Mouse (Mus musculus) left cerebral cortex, postnatal 4 days (tissue): Measurements from ENCODE around the gene Tmem270. TPM values are rescaled to one million over a fixed set of nuclear protein-coding genes. Genes with fewer than 3 reads are reported as not detected.

Experiments used
- DNase-seq: peaks from one replicate; pipeline ENCODE4 v3.0.0-alpha.2; 2022
- intact Hi-C: fragments of 180-260 bp; cut with DNase I; formaldehyde crosslinking; loops from one replicate; pipeline ENCODE4 v1.15.1; 2025
- total RNA-seq, 2 experiments: library from RNA; stranded (reverse); gene quantifications; 2 replicates each; pipeline ENCODE4 v1.2.3; 2021

Gene Tmem270
- total RNA-seq, 2 experiments from 2014 or later, result not detected

DNA sequence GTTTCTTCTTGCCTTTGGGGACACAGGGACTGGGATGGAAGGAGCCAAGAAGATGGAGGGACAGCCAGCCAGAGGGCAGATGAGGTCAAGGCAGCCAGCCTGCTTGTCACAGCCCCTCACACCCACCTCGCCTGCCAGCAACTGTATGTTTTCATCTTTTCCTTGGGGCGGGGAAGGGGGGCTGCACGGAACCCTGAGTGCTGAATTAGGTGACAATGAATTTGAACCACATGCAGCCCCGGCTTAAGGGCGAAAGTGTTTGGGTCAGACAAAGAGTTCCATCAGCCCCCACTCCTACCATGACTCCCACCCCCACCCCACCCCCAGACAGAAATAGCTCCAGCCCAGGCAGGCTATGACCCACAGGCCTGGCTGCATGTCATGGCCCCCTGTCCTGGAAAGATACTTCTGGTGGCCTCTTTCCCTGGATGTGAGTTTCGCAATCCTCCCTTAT, 15.9 kb downstream of the Tmem270 start:
- DNase-seq, result no peak
- intact Hi-C loops, result no loop called here

DNA sequence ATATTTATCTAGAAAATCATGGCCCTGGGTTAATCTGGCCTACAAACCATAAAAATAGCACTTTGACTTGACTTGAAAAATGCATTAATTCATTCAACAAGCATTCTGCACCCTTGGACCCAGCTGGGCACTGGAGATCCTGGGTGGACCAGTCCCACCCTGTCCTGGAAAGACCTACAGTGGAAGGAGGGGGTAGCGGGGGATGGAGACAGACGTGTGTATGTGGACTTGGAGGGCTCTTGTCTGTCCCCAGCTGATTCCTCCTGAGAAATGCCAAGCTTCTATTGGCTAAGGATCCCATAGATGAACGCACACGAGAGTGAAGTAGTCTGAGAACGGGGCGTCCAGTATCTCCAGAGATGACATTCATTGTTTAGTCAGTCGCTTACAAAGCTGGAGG, 18.0 kb downstream of the Tmem270 start:
- intact Hi-C loops, result no loop called here
- DNase-seq, result no peak

DNA sequence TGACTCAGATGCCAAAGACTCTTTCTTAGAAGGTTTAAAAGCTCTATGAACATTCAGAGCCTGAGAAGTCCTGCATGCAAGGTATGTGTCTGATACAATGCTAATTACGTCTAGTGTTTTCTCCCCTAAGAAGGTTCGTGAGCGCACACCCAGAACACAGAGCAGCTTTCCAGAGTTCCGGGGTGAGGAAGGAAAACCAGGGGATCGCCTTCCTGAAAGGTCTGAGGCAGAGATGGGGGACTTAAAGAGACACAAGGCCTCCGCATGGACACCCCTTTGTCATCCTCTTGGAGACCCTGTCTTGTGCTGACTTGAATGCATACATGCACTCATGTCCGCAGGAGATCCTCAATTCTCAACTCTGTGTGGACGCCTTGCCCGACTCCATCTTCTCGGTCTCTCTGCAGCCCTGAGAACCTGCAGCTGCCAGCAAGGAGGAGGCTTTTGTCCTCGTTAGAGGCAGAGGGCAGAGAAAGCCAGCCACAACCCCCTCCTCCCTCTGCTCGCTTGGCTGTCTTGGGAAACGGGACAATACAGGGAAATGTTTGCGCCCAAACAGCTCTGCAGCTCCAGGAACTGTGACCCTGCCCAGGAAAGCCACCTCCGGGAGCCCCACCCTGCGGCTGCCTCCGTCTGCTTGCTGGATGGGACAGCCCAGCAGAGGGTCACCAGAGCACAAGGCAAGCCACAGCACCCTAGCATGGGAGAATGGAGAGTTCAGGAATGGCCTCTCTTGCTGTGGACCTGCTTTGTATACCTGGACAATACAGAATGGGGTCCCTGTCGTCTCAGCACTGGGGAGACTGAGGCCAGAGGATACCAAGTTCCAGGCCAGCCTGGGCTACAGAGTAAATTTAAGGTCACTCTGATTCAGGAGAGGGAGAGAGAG, 18.8 kb downstream of the Tmem270 start:
- no peak for DNase-seq
- intact Hi-C loops, result no loop called here

DNA sequence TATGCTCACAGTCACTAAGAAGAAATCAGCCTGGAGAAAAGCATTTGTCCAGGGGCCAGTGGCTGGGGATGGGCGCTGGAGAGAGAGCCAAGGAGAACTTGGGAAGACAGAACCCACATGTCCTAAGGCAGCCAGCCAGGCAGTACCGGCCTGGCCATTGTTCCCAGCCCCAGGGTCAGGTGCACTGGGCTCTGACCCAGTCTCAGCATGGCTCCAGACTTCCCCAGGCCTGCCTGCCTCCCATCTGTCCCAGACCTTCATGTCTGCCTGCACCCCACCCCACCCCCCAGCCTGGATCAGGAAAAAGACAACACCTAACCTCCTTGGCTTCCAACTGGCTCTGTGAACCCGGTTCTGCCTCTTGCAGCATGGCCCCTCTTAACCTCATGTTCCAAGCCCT, 23.5 kb downstream of the Tmem270 start:
- DNase-seq, result peak; percentile 80
- intact Hi-C loops, result no loop called here

DNA sequence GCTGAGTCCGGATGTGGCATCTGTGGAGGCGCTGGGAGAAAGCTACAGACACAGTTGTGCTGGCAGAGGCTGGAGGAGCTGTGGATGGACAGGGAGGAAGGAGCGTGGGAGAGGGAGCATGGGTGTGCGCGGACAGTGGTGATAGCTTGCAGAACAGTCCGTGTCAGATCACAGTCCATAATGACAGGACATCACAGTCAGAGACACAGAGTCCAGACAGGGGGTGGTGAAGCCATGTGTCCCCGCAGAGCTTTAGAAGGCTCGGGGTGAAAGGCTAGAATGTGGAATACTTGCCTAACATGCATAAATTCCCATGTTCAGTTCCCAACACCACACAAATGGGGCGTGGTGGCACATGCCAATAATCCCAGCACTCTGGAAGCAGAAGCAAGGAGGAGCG, 29.7 kb downstream of the Tmem270 start:
- intact Hi-C loops, result no loop called here
- no peak for DNase-seq

DNA sequence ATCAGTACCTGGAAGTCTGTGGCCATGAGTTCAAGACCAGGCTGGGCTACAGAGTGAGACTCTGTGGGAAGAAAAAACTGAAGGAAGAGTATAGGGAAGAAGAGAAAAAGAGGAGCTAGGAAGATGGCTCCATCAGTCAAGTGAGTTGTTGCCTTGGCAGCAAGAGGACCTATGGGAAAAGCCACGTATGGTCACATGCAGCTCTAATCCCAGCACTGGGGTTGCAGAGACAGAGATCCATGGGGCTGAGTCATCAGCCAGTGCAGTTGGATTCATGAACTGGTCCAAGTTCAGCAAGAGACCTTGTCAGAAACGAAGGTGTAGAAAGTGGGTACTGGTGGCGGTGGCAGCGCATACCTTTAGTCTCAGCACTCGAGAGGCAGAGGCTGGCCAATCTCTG, 31.3 kb downstream of the Tmem270 start:
- intact Hi-C loops, result no loop called here
- no peak for DNase-seq

DNA sequence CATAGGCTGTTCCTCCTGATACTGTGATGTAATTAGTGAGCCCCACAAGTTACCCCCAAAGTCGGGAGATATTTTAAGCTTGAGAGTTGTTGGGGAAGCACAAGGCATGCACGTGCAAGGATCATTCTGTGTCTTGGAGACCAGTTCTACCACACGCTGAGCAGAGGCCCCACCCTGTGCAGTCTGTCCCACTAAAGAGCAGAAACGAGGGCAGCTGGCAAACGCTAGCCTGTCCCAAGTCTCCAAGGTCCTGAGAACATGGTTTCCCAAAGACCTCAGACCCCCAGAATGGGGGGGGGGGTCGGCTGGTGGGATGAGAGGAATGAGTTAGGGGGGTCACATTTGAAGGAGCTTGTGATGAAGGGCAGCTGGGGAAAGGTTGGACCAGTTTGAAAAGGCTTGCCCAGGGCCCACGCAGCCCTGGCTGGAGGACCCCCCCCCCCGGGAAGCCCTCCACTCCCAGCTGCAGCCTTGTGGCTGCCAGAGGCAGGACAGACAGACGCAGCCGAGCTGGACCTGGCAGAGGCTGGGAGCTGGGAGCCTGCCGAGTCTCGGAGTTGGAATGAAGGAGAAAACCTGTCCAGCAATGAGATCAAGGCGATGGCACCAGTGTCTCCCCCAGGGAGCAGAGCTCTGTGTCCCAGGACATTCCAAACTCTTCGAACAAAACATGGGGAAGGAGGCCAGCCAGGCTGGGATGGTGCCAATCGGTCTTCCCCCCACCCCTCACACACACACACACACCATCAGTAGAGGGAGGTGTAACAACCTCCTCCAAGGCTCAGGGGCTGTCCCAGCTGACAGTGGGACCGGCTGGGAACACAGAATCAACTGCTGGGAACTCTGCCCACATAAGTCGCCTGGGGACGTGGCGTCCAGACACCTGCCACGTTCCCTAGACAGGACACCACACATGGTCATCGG, 32.3 kb downstream of the Tmem270 start:
- peak; percentile 92 for DNase-seq
- intact Hi-C loops, result no loop called here

DNA sequence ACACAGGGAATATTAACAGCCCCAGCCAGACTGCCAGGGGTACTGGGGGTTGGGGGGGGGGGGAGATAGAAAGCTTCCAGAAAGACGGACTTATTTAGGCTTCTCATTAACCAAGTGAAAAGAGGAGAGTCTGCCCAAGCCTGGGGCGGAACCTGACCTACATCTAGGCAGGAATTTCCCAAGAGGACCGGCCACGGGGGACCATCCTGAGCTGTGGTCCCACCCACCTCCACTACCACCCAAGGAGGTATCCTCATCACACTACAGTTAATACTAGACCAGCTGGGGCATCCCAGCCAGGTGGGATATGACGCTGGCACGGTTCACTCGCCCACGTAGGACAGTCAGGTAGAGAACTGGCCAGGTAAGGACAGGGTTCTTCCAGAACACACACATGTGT, 33.5 kb downstream of the Tmem270 start:
- intact Hi-C loops, result no loop called here
- DNase-seq, result no peak

DNA sequence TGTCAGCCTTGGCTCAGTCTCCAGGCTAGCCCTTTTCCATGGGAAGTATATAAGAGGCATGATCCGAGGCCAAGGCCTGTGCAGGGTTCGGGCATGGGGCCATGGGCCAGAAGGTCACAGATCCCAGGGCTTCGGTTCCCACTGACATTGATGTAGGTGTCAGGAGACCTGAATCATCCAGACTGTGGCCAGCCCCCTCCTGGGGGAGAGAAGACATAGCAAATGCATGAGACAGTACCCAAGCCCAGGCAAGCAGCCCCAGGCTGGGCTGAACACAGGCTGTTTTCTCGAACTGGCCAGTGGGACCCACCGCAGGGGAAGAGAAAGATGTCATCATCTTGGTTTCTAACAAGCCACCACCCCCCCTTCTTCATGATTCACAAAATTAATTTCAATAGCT, 33.9 kb downstream of the Tmem270 start:
- DNase-seq, result peak; percentile 40
- intact Hi-C loops, result no loop called here

DNA sequence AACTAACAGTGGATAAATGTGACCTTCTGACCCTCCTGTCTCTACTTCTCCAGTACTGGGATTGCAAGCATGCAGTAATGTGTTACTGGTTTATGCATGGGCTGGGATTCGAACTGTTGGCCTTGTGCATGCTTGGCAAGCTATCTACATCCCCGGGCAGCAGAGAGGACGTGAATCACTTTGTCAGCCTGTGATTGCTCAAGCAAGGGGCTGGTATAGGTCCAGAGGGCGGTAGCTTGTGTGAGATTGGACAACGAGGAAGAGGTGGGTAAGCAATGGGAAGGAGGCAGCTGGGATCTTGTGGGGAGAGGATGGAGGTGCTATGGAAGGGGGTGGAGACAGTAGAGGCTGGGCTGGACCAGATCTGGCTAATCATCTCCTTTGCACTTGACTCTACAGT, 38.0 kb downstream of the Tmem270 start:
- no peak for DNase-seq
- intact Hi-C loops, result no loop called here

DNA sequence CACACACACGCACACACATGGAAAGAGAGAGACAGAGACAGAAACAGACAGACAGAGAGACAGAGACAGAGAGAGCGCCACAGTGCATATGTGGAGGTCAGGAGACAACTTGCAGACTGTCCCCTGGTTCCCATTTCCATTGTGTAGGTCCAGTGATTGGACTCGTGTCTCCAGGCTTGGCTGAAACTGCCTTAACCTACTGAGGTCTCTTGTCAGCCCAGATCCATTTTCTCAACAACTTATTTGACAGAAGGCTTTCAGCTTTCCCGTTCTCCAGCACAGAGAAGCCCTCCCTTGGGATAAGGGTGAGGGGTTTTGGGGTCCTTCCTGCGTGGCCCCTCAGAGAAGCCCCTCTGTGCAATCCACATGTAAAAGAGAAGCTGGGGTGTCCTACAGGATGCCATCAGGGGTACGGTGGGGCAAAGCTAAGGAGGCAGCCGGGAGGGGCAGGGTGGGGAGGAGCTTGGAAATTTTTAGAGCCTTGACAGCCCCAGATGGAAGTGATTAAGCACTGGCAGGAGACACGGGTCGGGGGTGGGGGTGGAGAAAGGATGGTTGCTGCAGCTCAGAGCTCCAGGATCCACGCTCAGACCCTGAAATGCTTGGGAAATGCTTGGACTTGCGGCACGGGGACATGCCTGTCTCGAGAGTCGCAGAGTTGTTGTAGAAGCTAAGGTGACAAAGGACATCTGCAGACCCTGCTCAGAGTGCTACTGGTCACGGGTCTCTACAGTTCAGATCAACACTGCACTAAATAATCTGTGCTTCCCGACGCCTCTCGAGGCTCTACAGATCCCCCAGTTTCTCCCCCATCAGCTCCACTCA, 39.0 kb downstream of the Tmem270 start:
- intact Hi-C loops, result no loop called here
- DNase-seq, result no peak

DNA sequence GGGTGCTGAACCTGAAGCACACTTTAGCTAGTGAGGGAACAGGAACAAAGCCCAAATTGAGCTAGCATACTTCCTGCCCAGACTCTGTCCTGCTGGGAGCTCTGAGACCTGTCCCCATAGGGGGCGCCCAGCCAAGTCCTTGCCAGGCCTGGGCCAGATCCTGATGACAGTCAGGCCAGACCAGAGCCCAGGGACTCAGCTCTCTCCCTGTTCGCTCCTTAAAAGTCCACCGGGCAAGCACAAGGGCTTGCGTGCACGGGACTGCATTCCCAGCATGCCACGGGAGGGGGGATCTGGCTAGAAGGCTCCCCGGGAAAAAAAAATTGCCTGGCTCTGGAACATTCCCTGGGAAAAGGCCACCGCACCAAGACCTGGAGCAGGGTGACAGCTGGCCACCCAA, 41.4 kb downstream of the Tmem270 start:
- peak; percentile 68 for DNase-seq
- intact Hi-C loops, result no loop called here

DNA sequence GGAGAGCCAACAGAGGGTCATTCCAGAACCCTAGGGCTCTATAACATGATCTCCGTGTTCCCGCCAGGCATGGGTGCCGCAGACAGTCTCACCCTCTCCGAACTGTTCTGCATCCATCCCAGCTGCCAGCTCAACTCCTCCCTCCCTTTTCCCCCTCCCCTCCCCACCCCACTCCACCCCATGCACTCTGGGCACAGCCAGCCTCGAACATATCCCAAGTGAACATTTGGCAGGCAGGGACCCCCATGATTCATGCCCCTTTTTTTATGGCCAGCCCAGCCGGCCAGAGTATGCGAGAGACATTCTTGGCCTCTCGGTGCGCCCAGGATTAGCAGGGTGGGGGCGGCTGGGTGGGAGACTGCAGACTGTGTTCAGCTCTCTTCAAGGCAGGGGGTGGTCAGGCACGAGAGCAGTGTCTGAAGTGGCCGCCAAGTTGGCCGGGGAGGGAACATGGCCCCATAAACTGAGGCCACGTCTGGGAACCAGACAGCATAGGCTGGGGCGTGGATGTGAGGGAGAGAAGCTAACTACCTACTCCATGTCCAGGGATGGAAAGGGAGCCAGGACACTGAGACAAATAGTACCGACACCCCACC, 44.5 kb downstream of the Tmem270 start:
- DNase-seq, result peak; percentile 36
- intact Hi-C loops, result no loop called here

DNA sequence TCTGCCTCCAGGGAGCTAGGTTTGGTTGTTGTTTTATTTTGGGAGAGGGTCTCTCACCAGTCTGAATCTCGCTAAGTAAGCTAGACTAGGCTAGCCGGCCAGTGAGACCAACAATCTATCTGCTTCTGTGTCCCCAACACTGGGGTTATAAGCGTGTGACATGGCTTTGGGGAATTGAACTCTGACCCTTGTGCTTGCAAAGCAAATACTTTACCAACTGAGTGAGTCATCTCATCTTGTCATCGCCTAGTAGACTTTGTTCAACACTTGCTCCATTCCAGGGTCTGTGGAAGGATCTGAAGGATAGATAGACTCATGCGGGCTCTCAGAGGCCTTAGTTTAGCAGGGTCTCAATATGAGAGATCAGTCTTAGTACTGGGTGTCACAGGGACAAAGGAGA, 47.3 kb downstream of the Tmem270 start:
- DNase-seq, result no peak
- intact Hi-C loops, result no loop called here

DNA sequence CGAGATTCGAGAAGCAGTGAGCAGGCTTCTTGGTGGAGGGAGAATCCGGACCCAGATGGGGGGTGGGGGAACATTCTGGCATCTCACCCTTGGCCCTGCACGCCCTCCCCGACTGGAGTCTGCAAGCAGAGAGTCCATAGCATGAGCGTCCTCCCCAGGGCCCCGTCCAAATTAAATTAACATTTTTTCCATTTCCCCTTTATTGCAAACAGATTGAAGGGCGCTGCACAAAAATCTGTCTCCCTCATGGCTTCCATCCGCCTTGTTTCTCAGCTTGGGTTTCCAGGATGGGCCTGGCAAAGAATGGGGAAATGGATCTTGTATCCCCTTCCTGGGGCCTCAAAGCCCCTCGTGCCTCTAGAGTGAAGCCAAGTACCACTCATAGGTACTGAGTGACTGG, 48.2 kb downstream of the Tmem270 start:
- no peak for DNase-seq
- intact Hi-C loops, result no loop called here

DNA sequence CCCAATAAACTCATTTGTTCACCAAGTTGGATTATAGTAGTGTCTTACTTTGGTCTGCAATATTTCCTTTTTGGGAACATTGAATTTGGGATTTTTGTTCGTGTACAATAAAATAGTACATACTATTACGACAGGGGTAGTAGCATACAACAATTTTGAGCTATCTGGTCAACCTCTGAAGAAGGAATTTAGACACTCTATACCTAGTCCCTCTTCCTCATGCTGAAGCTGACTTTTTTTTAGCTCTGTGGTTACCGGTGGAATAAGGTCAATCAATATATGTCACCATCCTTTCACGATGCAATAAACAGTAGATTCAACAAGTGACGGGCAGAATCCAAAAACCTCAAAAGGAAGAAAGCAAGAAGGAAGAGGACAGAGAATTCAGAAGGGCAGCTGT, 53.7 kb downstream of the Tmem270 start:
- intact Hi-C loops, result no loop called here
- DNase-seq, result no peak
